Mouse (Mus musculus): ENCODE measurements around the gene C1qc.

C1qc gene

DNA sequence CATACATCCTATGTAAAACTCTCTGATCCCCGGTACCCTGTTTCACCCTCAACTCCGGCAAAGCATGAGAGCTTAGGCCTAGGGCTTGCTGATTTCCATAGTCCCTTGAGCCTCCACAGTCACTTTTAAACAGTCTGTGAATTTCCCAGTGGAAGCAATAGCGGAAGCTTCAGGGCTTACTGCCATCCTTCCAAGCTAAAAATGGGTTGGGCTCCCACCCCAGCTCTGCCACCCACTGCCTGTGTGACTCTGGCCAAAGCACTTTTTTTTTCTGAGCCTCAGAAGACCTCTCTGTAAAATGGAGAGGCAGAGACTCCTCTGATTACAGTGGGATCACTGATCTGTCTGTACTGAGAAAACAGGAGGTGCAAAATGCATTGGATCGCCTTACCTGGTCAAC is 44.3 kb downstream of the C1qc start:
- DNase-seq (ENCODE audit: low read depth, low spot score) = no peak

DNA sequence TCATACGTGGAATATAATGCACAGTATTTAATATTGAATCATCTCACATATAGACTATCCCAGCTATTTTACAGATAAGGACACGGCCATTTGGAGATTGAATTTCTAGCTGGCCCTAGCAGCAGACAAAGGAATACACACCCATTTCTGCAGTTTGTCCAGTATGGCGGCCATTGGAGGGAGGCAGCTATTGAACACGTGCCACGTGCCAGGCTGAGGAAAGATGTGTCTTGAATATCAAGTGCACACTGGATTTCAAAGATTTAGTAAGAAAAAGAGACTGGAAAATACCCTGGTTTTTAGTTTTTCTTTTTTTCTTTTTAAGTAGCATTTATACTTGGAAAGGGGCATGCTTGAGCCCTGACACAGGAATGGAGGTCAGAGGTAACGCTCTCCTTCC is 45.7 kb downstream of the C1qc start:
- no peak for DNase-seq (ENCODE audit: low read depth, low spot score)

DNA sequence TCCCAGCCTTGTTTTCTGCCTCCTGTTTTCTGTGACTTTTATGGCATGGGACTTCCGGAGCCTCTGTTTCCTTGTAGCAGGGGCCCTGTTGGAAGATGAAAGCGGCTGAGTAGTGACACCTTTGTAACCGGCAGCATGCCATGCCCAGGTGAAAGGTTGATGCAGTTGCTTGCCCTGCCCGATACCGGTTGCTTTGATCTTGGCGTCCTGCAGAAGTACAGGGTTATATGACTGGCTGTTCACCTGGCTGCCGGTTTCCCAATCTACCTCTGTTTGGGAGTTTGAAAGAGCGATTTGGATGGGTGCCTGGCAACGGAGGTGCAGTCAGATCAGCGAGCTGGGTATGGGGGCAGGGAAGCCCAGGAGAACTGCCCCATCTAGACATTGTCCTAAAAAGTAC is 50.1 kb downstream of the C1qc start:
- no peak for DNase-seq (ENCODE audit: low read depth, low spot score)

DNA sequence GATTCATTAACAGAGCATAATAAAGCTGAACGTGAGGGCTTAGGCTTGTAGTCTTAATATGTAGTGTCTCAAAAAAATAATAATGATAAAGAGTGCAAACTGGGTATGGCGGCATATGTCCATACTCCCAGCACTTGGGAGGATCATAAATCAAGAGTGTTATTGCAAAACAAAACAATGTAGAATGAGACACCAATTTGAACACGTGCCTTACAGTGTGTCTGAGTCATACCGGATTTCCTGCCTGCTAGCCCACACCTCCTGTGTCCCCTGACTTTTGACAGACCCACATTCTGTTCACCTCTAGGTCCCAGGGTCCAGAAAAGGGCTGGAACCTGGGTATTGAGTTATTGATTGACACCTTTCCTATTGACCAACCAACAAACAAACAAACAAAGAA is 50.8 kb downstream of the C1qc start:
- DNase-seq (ENCODE audit: low read depth, low spot score) = peak; percentile 7

DNA sequence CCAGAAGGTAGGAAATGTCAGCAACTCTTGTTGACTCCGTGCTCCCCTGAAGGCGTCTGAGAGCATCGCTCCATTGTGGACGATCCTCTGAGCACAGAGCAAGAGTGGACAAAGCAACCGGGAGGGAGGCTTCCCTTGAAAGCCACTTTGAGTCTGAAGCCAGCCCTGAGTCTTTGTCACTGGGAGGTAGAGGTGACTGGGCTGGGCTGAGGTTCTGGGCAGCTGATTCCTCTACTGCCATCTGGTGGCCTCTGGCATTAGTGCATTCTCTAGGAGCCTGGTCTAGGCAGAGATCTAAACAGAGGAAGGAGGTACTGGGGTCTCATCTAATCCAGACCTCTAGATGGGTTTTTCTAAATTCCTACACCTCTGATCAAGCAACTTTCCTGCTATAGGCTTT is 51.8 kb downstream of the C1qc start:
- DNase-seq (ENCODE audit: low read depth, low spot score) = peak; percentile 83

Data from CD4-positive, CD25-positive, alpha-beta regulatory T cell, adult 2 months (primary cell).